Mouse (Mus musculus): ENCODE results near the gene Ccr6.
A peak's percentile ranks its signal among the peaks of the same experiment; 100 is the strongest.

The Ccr6 gene

GRCm38 (mm10) chr17:8283526-8284253 is 47.8 kb downstream of the Ccr6 start:
- peak; percentile 94 to 96 for DNase-seq (ENCODE audit: low spot score in 2 of 2)

- DNase-seq (ENCODE audit: low spot score in 2 of 2) = peak; percentile 24 to 39
Observed at GRCm38 (mm10) chr17:8284254-8284661, 48.4 kb downstream of the Ccr6 start.

GRCm38 (mm10) chr17:8285056-8285455 is 49.2 kb downstream of the Ccr6 start:
- DNase-seq (ENCODE audit: low spot score in 2 of 2) = no peak

GRCm38 (mm10) chr17:8286987-8287386 is 51.1 kb downstream of the Ccr6 start:
- no peak for DNase-seq (ENCODE audit: low spot score in 2 of 2)

- no peak for DNase-seq (ENCODE audit: low spot score in 2 of 2)
Observed at GRCm38 (mm10) chr17:8289993-8290679, 54.3 kb downstream of the Ccr6 start.

- DNase-seq (ENCODE audit: low spot score in 2 of 2) = no peak
Observed at GRCm38 (mm10) chr17:8290736-8291135, 54.9 kb downstream of the Ccr6 start.

- no peak for DNase-seq (ENCODE audit: low spot score in 2 of 2)
Observed at GRCm38 (mm10) chr17:8295825-8296224, 60.0 kb downstream of the Ccr6 start.

- DNase-seq (ENCODE audit: low spot score in 2 of 2) = no peak
Observed at GRCm38 (mm10) chr17:8296313-8296844, 60.5 kb downstream of the Ccr6 start.

- no peak for DNase-seq (ENCODE audit: low spot score in 2 of 2)
Observed at GRCm38 (mm10) chr17:8297746-8298145, 61.9 kb downstream of the Ccr6 start.

GRCm38 (mm10) chr17:8298281-8298680 is 62.4 kb downstream of the Ccr6 start:
- no peak for DNase-seq (ENCODE audit: low spot score in 2 of 2)

GRCm38 (mm10) chr17:8299524-8299923 is 63.7 kb downstream of the Ccr6 start:
- DNase-seq (ENCODE audit: low spot score in 2 of 2) = no peak

- no peak for DNase-seq (ENCODE audit: low spot score in 2 of 2)
Observed at GRCm38 (mm10) chr17:8301515-8301914, 65.7 kb downstream of the Ccr6 start.

- no peak for DNase-seq (ENCODE audit: low spot score in 2 of 2)
Observed at GRCm38 (mm10) chr17:8302772-8303438, 67.1 kb downstream of the Ccr6 start.

GRCm38 (mm10) chr17:8303671-8304070 is 67.8 kb downstream of the Ccr6 start:
- no peak for DNase-seq (ENCODE audit: low spot score in 2 of 2)

GRCm38 (mm10) chr17:8305801-8306200 is 70.0 kb downstream of the Ccr6 start:
- DNase-seq (ENCODE audit: low spot score in 2 of 2) = no peak

Data from frontal cortex, postnatal 14 days (tissue).